Mouse (Mus musculus): ENCODE results near the gene Ccnt2.

Gene Ccnt2

GRCm38 (mm10) chr1:127793459-127793858 is 19.5 kb downstream of the Ccnt2 start:
- no peak for DNase-seq (ENCODE audit: low spot score)

- DNase-seq (ENCODE audit: low spot score), result no peak
These were observed 21.3 kb downstream of the Ccnt2 start for GRCm38 (mm10) chr1:127795087-127795769.

GRCm38 (mm10) chr1:127796341-127796740 is 22.4 kb downstream of the Ccnt2 start:
- no peak for DNase-seq (ENCODE audit: low spot score)

DNA sequence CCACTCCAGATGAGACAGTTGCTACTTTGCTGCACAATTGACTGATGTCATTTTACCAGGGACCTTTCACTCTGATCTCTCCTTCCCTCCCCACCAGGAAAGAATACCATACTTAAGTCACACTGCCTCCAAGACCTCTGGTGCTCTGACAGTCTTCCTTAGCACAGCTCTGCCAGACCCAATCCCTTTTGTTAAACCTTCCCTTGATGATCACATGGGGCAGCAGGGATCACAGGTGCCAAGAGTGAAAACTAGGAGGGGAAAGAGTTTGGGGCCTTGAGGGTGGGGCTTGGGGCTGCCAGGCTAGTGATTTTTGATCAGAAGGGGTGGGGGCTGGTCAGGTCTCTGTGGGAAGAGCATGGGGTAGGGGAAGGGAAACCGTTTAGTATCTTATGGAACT is 22.8 kb downstream of the Ccnt2 start:
- DNase-seq (ENCODE audit: low spot score), result no peak

DNA sequence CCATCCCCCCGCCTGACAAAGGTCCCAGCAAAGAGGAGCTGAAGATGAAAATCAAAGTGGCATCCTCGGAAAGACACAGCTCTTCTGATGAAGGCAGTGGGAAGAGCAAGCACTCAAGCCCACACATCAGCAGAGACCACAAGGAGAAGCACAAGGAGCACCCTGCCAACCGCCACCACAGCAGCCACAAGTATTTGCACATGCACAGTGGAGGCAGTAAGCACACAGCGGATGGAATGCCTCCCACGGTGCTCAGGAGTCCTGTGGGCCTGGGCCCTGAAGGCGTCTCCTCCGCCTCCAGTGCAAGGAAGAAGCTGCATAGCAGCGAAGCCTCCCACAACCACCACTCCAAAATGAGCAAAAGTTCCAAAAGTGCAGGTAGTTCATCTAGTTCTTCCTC is 29.0 kb downstream of the Ccnt2 start:
- no peak for DNase-seq (ENCODE audit: low spot score)

DNA sequence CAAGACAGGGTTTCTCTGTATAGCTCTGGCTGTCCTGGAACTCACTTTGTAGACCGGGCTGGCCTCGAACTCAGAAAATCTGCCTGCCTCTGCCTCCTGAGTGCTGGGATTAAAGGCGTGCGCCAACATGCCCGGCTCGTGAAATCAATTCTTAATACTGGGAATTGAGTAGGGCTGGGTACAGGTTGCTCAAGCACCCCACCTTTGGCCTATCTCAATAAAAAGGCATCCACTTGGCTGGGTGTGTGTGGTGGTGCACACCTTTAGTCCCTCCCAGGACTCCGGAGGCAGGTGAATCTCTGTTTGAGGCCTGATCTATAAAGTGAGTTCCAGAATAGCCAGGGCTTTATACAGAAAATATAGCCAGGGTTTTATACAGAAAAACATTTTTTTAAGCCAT is 34.7 kb downstream of the Ccnt2 start:
- DNase-seq (ENCODE audit: low spot score), result no peak

DNA sequence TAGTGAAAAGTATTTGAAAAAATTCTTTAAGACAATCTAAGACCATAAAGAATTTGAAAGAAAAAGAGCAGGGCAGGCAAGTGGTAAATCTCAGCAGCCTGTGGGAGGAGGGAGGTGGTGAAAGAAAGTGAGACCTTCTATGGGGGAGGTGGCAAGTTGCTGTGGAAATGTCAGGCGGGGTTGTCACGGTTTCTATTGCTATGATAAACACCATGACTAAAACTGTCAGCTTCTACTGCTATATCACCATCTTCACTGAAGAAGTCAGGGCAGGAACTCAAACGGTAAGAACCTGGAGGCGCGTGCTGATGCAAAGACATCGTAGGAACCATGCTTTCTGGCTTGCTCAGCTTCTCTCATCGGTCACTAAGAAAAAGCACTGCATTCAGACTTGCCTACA is 39.0 kb downstream of the Ccnt2 start:
- DNase-seq (ENCODE audit: low spot score), result no peak

DNA sequence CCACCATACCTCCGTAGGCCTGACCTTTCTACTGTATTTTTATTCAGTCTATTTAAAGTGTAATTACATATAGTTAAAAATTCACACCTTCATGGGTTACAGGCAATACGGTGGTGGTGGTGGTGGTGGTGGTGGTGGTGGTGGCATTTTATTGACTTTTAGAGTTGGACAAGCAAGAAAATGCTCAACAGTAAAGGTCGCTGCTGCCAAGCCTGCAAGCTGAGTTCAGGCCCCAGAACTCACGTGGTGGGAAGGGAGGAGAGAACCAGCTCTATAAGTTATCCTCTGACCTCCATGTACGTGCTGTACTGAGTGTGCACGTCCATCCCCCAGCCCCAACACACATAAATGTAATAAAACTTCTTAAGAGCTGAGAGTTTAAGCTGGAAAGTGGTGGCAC is 42.4 kb downstream of the Ccnt2 start:
- no peak for DNase-seq (ENCODE audit: low spot score)

- peak; percentile 70 for DNase-seq (ENCODE audit: low spot score)
These were observed 53.4 kb downstream of the Ccnt2 start for GRCm38 (mm10) chr1:127827325-127827724.

DNA sequence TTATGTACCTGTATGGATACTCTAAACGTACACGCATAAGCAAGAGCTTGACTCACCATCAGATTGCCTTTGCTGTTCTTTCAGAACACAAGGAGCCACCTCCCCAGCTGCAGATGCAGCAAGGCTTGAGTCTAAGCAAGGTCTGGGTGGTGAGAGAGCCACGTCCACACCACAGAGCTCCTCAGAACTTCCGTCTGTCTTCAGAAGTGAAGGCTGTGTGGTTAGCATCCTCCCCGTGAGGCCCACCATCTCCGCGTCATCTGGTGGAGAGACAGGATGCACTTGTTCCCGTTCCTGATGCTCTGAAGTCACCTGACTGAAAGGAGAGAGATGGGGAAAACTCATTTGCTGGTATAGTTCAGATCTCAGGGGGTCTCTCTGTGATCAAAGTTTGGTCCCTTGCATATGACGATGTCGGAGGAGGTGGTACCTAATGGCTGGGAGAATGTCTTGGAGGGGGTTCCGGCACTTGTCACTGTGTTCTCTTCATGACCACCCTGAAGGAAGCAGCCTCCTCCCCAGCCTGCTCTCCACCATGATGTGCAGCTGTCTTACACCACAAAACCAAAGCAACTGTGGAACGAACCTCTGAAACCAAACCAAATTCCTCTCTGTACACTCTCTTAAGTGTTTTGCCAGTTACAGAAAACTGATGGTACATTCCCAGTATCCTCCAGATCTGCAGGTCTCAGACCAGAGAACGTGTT is 56.4 kb downstream of the Ccnt2 start:
- DNase-seq (ENCODE audit: low spot score), result no peak

DNA sequence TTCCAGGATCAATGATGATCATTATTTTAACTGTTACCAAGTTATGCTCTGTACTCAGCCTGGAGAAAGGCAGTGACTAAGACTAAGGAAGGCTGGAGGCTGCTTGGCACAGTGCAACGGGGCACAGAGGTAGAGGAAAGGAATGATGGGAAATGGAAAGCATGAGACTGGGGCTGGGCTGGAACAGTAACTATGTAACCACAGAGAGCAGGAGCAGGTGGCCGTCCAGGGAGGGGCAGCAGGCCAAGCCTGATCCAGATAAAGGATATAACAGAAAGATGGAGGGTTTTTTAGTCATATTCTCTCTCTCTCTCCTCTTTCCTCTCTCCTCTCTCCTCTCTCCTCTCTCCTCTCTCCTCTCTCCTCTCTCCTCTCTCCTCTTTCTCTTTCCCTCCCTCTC is 59.8 kb downstream of the Ccnt2 start:
- no peak for DNase-seq (ENCODE audit: low spot score)

DNA sequence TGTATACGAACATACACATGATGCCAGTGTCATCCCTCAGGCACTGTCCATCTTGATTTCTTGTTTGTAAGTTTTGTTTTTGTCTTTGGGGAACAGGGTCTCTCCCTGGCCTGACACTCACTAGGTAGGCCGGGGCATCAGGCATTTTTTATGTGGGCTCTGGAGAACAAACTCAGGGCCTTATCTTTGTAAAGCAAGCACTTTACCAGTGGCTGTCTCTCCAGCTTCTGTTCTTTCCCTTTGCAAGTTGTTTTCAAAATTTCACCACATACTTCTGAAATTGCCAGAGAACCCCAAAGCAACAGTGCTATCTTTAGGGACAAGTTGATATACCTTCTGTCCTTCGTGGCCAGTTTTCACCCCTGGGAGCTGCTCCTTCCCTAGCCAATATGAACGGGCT is 60.2 kb downstream of the Ccnt2 start:
- no peak for DNase-seq (ENCODE audit: low spot score)

- no peak for DNase-seq (ENCODE audit: low spot score)
These were observed 62.7 kb downstream of the Ccnt2 start for GRCm38 (mm10) chr1:127836619-127837018.

GRCm38 (mm10) chr1:127838602-127839001 is 64.6 kb downstream of the Ccnt2 start:
- DNase-seq (ENCODE audit: low spot score), result no peak

DNA sequence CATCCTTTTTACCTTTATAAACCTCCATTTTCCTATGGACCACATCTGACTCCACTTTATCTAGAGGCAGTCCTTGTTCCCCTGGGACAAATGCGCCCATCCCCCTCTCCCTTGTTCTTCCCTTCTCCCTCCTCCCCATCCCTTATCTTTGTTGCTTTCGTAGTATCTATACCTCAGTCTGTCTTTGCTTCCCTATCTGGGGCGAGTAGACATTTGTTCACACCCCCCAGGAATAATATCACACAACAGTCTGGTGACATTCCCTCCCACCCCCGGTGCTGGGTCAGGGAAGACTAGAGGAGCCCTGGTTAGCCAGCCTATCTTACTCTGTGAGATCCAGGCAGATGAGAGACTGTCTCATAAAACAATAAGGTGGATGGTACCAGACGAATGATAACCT is 71.5 kb downstream of the Ccnt2 start:
- DNase-seq (ENCODE audit: low spot score), result no peak

- DNase-seq (ENCODE audit: low spot score), result no peak
These were observed 76.2 kb downstream of the Ccnt2 start for GRCm38 (mm10) chr1:127850075-127850610.

DNA sequence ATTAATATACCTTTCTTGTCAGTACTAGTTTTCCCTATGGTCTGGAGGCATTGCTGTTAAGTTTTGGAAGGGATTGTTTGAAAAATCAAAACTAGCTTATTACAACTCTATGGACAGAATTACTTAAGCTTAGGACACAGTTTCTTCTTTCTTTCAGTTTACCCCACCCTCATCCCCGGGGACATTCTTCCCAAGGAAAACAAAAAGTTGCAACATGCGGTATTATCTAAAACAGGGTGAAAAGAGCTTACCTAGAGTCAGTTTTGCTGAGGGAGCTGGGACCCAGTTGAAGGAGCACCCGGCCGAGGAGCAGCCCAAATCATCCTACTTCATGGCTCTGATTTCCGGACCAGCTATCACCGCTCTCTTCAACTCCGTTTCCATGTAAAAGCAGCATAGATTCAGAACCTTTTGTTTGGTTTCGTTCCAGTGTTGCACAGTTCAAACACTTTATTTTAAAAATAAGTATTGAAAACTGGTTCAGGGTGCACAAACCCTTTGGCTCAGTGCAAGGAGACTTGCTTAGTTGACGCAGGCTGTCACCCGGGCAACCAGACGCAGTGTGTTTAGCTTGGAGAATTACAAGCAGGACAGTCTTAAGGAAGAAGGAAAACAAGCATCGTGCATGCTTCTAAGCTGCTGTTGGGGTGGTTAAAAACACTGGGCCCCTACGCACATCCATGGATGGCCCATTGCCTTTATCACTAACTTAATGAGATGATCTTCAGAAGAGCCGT is 80.7 kb downstream of the Ccnt2 start, which contains the start of gene Map3k19:
TSS of gene Map3k19 (minus strand) at position 546 of the 737 bp plus-strand sequence.
- no peak for DNase-seq (ENCODE audit: low spot score)

Data from lung, postnatal 25 days (tissue).